Mouse (Mus musculus) forebrain, embryonic 11.5 days (tissue): Measurements from ENCODE around the gene Gpat3. TPM values are rescaled to one million over a fixed set of nuclear protein-coding genes. Genes with fewer than 3 reads are reported as not detected.

Source experiments
- ATAC-seq: fragments of 200-750 bp; cut with Nextera tagmentation; replicated peaks from 2 replicates; pipeline ENCODE4 v1.8.0; 2017; ENCODE audit warnings: moderate TSS enrichment; ENCODE audit not compliant: low FRiP score
- DNase-seq: peaks from one replicate; pipeline ENCODE4 v3.0.0-alpha.2; 2017; ENCODE audit warnings: low spot score
- H3K27ac ChIP-seq: fragments of 300-500 bp; sonication (generic); 2 replicates; pipeline ENCODE4 v1.5.1; 2014; ENCODE audit warnings: low read depth, low read length
- H3K27me3 ChIP-seq: fragments of 300-500 bp; sonication (generic); 2 replicates; pipeline ENCODE4 v1.6.1; 2014; ENCODE audit warnings: mild to moderate bottlenecking, low read length, mixed read lengths; ENCODE audit not compliant: control insufficient read depth, insufficient read depth
- H3K36me3 ChIP-seq: fragments of 300-500 bp; sonication (generic); 2 replicates; pipeline ENCODE4 v1.6.1; 2014; ENCODE audit warnings: mild to moderate bottlenecking, low read length, moderate library complexity, mixed read lengths; ENCODE audit not compliant: control insufficient read depth, insufficient read depth
- H3K4me1 ChIP-seq: fragments of 300-500 bp; sonication (generic); replicated peaks from 2 replicates; pipeline ENCODE4 v1.6.1; 2014; ENCODE audit warnings: low read length, mixed read lengths; ENCODE audit not compliant: control insufficient read depth, insufficient read depth
- H3K4me2 ChIP-seq: fragments of 300-500 bp; sonication (generic); 2 replicates; pipeline ENCODE4 v1.6.1; 2014; ENCODE audit warnings: low read depth, mild to moderate bottlenecking, low read length, moderate library complexity, mixed read lengths; ENCODE audit not compliant: severe bottlenecking
- H3K4me3 ChIP-seq: fragments of 300-500 bp; sonication (generic); 2 replicates; pipeline ENCODE4 v1.5.1; 2014; ENCODE audit warnings: low read depth, low read length
- H3K9ac ChIP-seq: fragments of 300-500 bp; sonication (generic); 2 replicates; pipeline ENCODE4 v1.6.1; 2014; ENCODE audit warnings: low read length
- H3K9me3 ChIP-seq: fragments of 300-500 bp; sonication (generic); 2 replicates; pipeline ENCODE4 v1.6.1; 2016; ENCODE audit warnings: low read length, mixed read lengths; ENCODE audit not compliant: control insufficient read depth
- WGBS: fragments of 180-500 bp; shearing (Covaris S2); extraction: QIAGEN DNeasy Blood & Tissue Kit; methylation state at CpG from one replicate; pipeline ENCODE4 v1.1.7; 2014; 5-methylcytosine and 5-hydroxymethylcytosine counted together
- polyA plus RNA-seq: library from polyadenylated mRNA; unstranded; fragments of >200 nt; fragmentation: Nextera tagmentation; extraction: Ambion mirVana; gene quantifications from 2 replicates; pipeline ENCODE4 v1.2.1, GENCODE M21; 2014

Gpat3 gene
- polyA plus RNA-seq, 1 experiment from 2014 or later, result 0.17 TPM

- Histone ChIP-seq H3K36me3 (no peaks in the 10 kb centered on the region), H3K4me3 (no peak overlapping the region), H3K27me3 (no peaks in the 10 kb centered on the region), H3K4me1 (no peaks in the 10 kb centered on the region), H3K9ac (no peak overlapping the region), H3K27ac (no peak overlapping the region), H3K9me3 (no peaks in the 10 kb centered on the region), H3K4me2 (no peak overlapping the region)
- no peak for ATAC-seq
- no peak for DNase-seq
- 44% methylated on average over 5 of the region's 5 CpGs for WGBS
These were observed 69.9 kb downstream of the Gpat3 start for GRCm38 (mm10) chr5:100915411-100915810.

GRCm38 (mm10) chr5:100916416-100916815, 70.9 kb downstream of the Gpat3 start:
- no peaks in the 10 kb centered on the region for H3K4me1 ChIP-seq
- no peaks in the 10 kb centered on the region for H3K27me3 ChIP-seq
- no peak overlapping the region for H3K9ac ChIP-seq
- no peak overlapping the region for H3K27ac ChIP-seq
- no peaks in the 10 kb centered on the region for H3K9me3 ChIP-seq
- no peak overlapping the region for H3K4me3 ChIP-seq
- 77% methylated on average over 8 of the region's 8 CpGs for WGBS
- ATAC-seq (no peak), DNase-seq (no peak)
- H3K4me2 ChIP-seq, result no peak overlapping the region
- no peaks in the 10 kb centered on the region for H3K36me3 ChIP-seq

- Histone ChIP-seq H3K9ac (no peak overlapping the region), H3K4me2 (no peak overlapping the region), H3K4me3 (no peak overlapping the region), H3K4me1 (no peaks in the 10 kb centered on the region), H3K36me3 (no peaks in the 10 kb centered on the region), H3K27ac (no peak overlapping the region), H3K27me3 (no peaks in the 10 kb centered on the region), H3K9me3 (no peaks in the 10 kb centered on the region)
- DNase-seq (peak; percentile 87), ATAC-seq (0 out of 2 replicates have a peak, but pooled peaks have one; percentile 24)
- WGBS, result 24% methylated on average over 15 of the region's 15 CpGs
These were observed 71.8 kb downstream of the Gpat3 start for GRCm38 (mm10) chr5:100917252-100917774.

DNA sequence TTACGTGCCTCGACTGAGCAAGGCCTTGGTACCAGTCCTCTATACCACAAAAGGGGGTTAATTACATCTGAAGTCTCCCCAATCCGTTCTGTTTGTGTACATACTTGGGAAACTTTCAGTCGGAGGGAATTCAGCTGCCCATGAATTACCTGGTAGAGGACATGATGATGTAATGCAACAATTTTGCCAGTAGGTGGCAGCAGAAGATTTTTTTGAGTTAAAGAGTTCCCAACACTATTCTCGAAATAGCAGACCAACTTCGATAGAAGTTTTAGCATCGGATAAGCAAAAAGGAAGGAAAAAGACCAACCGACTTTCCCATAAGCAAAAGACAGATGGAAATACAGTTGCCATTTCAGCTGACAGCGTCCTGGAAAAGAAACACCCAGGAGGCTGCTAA, 73.6 kb downstream of the Gpat3 start:
- WGBS, result 21% methylated on average over 9 of the region's 9 CpGs
- DNase-seq, result no peak
- Histone ChIP-seq H3K4me2 (no peak overlapping the region), H3K27me3 (no peaks in the 10 kb centered on the region), H3K36me3 (no peaks in the 10 kb centered on the region), H3K9ac (no peak overlapping the region), H3K4me1 (no peaks in the 10 kb centered on the region), H3K9me3 (no peaks in the 10 kb centered on the region), H3K27ac (no peak overlapping the region), H3K4me3 (no peak overlapping the region)
- no peak for ATAC-seq

GRCm38 (mm10) chr5:100929698-100930097, 84.2 kb downstream of the Gpat3 start:
- WGBS, result 68% methylated on average over 2 of the region's 2 CpGs
- DNase-seq (no peak), ATAC-seq (no peak)
- no peaks in the 10 kb centered on the region for H3K4me1 ChIP-seq
- no peaks in the 10 kb centered on the region for H3K9me3 ChIP-seq
- no peak overlapping the region for H3K4me3 ChIP-seq
- H3K27ac ChIP-seq, result no peak overlapping the region
- no peaks in the 10 kb centered on the region for H3K36me3 ChIP-seq
- no peak overlapping the region for H3K9ac ChIP-seq
- H3K4me2 ChIP-seq, result no peak overlapping the region
- no peaks in the 10 kb centered on the region for H3K27me3 ChIP-seq

- ATAC-seq (no peak), DNase-seq (no peak)
- Histone ChIP-seq H3K4me3 (no peak overlapping the region), H3K27me3 (no peaks in the 10 kb centered on the region), H3K4me1 (no peaks in the 10 kb centered on the region), H3K9ac (no peak overlapping the region), H3K27ac (no peak overlapping the region), H3K4me2 (no peak overlapping the region), H3K9me3 (no peaks in the 10 kb centered on the region), H3K36me3 (no peaks in the 10 kb centered on the region)
- 76% methylated on average over 11 of the region's 11 CpGs for WGBS
These were observed 98.2 kb downstream of the Gpat3 start for GRCm38 (mm10) chr5:100943716-100944115.

DNA sequence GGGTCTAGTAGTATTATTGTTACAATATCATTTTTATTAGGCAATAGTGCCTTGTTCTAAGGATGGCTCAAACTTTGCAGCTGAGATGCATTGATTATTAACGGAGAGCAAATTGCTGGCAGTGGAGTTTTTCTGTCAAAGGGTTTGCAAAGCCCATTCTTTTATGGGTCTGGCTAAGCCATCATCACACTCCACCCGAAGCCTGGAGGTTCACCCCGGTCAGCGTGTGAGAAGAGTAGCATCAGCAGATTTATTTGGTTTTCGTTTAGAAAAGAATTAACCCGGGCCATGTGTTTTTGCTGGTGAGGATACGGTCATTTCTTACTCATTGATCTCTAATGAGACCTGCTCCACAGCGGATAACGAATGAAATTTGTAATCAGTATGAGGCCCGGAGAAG, 99.8 kb downstream of the Gpat3 start:
- H3K27me3 ChIP-seq, result no peaks in the 10 kb centered on the region
- ATAC-seq, result no peak
- H3K4me3 ChIP-seq, result no peak overlapping the region
- no peaks in the 10 kb centered on the region for H3K4me1 ChIP-seq
- H3K9me3 ChIP-seq, result no peaks in the 10 kb centered on the region
- no peak overlapping the region for H3K9ac ChIP-seq
- no peak overlapping the region for H3K4me2 ChIP-seq
- H3K27ac ChIP-seq, result no peak overlapping the region
- DNase-seq, result no peak
- 84% methylated on average over 10 of the region's 10 CpGs for WGBS
- H3K36me3 ChIP-seq, result no peaks in the 10 kb centered on the region

Other genes with a start within 250 kb of the Gpat3 start
- gene Coq2, start 170.6 kb upstream of the Gpat3 start, polyA plus RNA-seq, result 50.8 and 64.5 TPM in 2 replicates
- 0.72 and 0.83 TPM in 2 replicates for gene Hpse, start 126.0 kb upstream of the Gpat3 start, polyA plus RNA-seq
- 31.7 and 34.8 TPM in 2 replicates for gene Helq, start 47.1 kb upstream of the Gpat3 start, polyA plus RNA-seq
- gene Mrps18c, start 47.1 kb upstream of the Gpat3 start, polyA plus RNA-seq, result 164 and 175 TPM in 2 replicates
- gene Abraxas1, start 24.7 kb upstream of the Gpat3 start, polyA plus RNA-seq, result 32.3 and 39.5 TPM in 2 replicates